8 mouse cellular contexts compared by ENCODE assay signal in genomic region chr3:19956885-19957284, GRCm38 (mm10). TPM values are rescaled to one million over a fixed set of nuclear protein-coding genes. Genes with fewer than 3 reads are reported as not detected.
DNase-seq lines count a peak whose midpoint lies in the region; ATAC-seq and TF ChIP-seq lines count a peak whose summit lies in the region.

Gene Cp (plus strand): TSS chr3:19957054.

- ATAC-seq in lung, embryonic 14.5 days (ENCODE audit: insufficient read depth), result no peak
- ATAC-seq in neural tube, embryonic 12.5 days (ENCODE audit: low FRiP score, low read depth), result 0 out of 2 replicates have a peak, but pooled peaks have one; percentile 58
- no peak for ATAC-seq in forebrain, embryonic 11.5 days (replicated peaks; ENCODE audit: low FRiP score)

- DNase-seq in lung, embryonic 14.5 days, result peak; percentile 41
- no peak for DNase-seq in lung, postnatal 4 days
- DNase-seq in brain, embryonic 14.5 days (ENCODE audit: low read depth), result peak; percentile 62
- peak; percentile 23 for DNase-seq in heart, postnatal 4 days
- DNase-seq in cerebellum, postnatal 4 days (ENCODE audit: low spot score in 2 of 2), result no peak
- DNase-seq in urinary bladder, postnatal 14 days (ENCODE audit: low spot score), result no peak
- no peak for DNase-seq in forebrain, embryonic 11.5 days (ENCODE audit: low spot score)

- no peaks in the 10 kb centered on the region for H3K27me3 ChIP-seq in lung, embryonic 14.5 days (ENCODE audit: insufficient read depth, low read length)
- no peaks in the 10 kb centered on the region for H3K27me3 ChIP-seq in neural tube, embryonic 12.5 days (replicated peaks)
- no peaks in the 10 kb centered on the region for H3K27me3 ChIP-seq in forebrain, embryonic 11.5 days (ENCODE audit: control insufficient read depth, insufficient read depth, low read length)

- no peak within 1 kb of the TSS for H3K9ac ChIP-seq in lung, embryonic 14.5 days
- H3K9ac ChIP-seq in neural tube, embryonic 12.5 days, result no peak within 1 kb of the TSS
- H3K9ac ChIP-seq in forebrain, embryonic 11.5 days (ENCODE audit: low read length), result no peak within 1 kb of the TSS

- no peak for TF ChIP-seq POLR2A in brain, embryonic 14.5 days (IDR thresholded peaks at IDR 0.05; ENCODE audit: borderline replicate concordance, extremely low read depth, insufficient read depth, insufficient read length, poor library complexity, severe bottlenecking)

- TF ChIP-seq CTCF in lung, embryonic 14.5 days (IDR thresholded peaks at IDR 0.05; ENCODE audit: low read depth), result no peak
- no peak for TF ChIP-seq CTCF in brain, embryonic 14.5 days (IDR thresholded peaks at IDR 0.05; ENCODE audit: borderline replicate concordance, extremely low read depth, insufficient read depth, insufficient read length)

- H3K4me2 ChIP-seq in lung, embryonic 14.5 days, result no peak within 1 kb of the TSS
- H3K4me2 ChIP-seq in neural tube, embryonic 12.5 days (replicated peaks), result no peak within 1 kb of the TSS
- H3K4me2 ChIP-seq in forebrain, embryonic 11.5 days (ENCODE audit: low read depth, low read length, severe bottlenecking), result no peak within 1 kb of the TSS

- no peak within 1 kb of the TSS for H3K4me3 ChIP-seq in lung, embryonic 14.5 days (ENCODE audit: low read depth, low read length)
- no peak within 1 kb of the TSS for H3K4me3 ChIP-seq in neural tube, embryonic 12.5 days
- H3K4me3 ChIP-seq in forebrain, embryonic 11.5 days (ENCODE audit: low read depth, low read length), result no peak within 1 kb of the TSS

- 31% methylated on average over 5 of the region's 5 CpGs for WGBS in lung, embryonic 14.5 days
- WGBS in neural tube, embryonic 12.5 days, result 27% methylated on average over 5 of the region's 5 CpGs
- 25% methylated on average over 5 of the region's 5 CpGs for WGBS in forebrain, embryonic 11.5 days

- H3K9me3 ChIP-seq in lung, embryonic 14.5 days (ENCODE audit: low read depth, low read length), result no peaks in the 10 kb centered on the region
- no peaks in the 10 kb centered on the region for H3K9me3 ChIP-seq in neural tube, embryonic 12.5 days
- H3K9me3 ChIP-seq in forebrain, embryonic 11.5 days (ENCODE audit: control insufficient read depth, low read length), result no peaks in the 10 kb centered on the region

- H3K36me3 ChIP-seq in lung, embryonic 14.5 days (ENCODE audit: insufficient read depth), result no peaks in the 10 kb centered on the region
- no peaks in the 10 kb centered on the region for H3K36me3 ChIP-seq in neural tube, embryonic 12.5 days
- no peaks in the 10 kb centered on the region for H3K36me3 ChIP-seq in forebrain, embryonic 11.5 days (ENCODE audit: control insufficient read depth, insufficient read depth, low read length)

- 0 out of 2 replicates have a peak, but pooled peaks cover 3% of the 10 kb centered on the region for H3K4me1 ChIP-seq in lung, embryonic 14.5 days (ENCODE audit: insufficient read depth)
- H3K4me1 ChIP-seq in neural tube, embryonic 12.5 days, result peaks cover 8% of the 10 kb centered on the region; the same call in 1 of the 2 replicates
- H3K4me1 ChIP-seq in forebrain, embryonic 11.5 days (replicated peaks; ENCODE audit: control insufficient read depth, insufficient read depth, low read length), result peaks cover 4% of the 10 kb centered on the region; the same call in 1 of the 2 replicates

- H3K27ac ChIP-seq in lung, embryonic 14.5 days (ENCODE audit: low read depth), result peak within 1 kb of the TSS; percentile 48; the same call in 1 of the 2 replicates
- no peak within 1 kb of the TSS for H3K27ac ChIP-seq in neural tube, embryonic 12.5 days
- no peak within 1 kb of the TSS for H3K27ac ChIP-seq in forebrain, embryonic 11.5 days (ENCODE audit: low read depth, low read length)

RNA-seq across cellular contexts. Expression of gene Cp, which starts in this region (rescaled TPM):
- 0.89 and 1.1 TPM in 2 replicates for polyA plus RNA-seq in lung, embryonic 14.5 days (2014; fragmentation: Nextera tagmentation; extraction: Ambion mirVana)
- polyA plus RNA-seq in brain, embryonic 14.5 days (2012; rRNA removed), result 3.3 and 9.3 TPM in 2 replicates
- total RNA-seq in heart, postnatal 4 days (2021), result 10 to 100 TPM in 1 of 2 experiments, 1 to 10 TPM in 1; 9.6 to 10.4 TPM
- 3.1 and 3.8 TPM in 2 replicates for polyA plus RNA-seq in neural tube, embryonic 12.5 days (2016; fragmentation: Nextera tagmentation; extraction: Ambion mirVana)
- 4.2 and 4.7 TPM in 2 replicates for polyA plus RNA-seq in forebrain, embryonic 11.5 days (2014; fragmentation: Nextera tagmentation; extraction: Ambion mirVana)

Comparison
In these comparisons a context has a peak if more than half of its experiments do, and no peak if none do; other contexts are left out.
1. DNase-seq: peak in lung, embryonic 14.5 days (single experiment), brain, embryonic 14.5 days (single experiment) and heart, postnatal 4 days (single experiment); none in lung, postnatal 4 days (0 of 2), cerebellum, postnatal 4 days (0 of 2), urinary bladder, postnatal 14 days (single experiment) and forebrain, embryonic 11.5 days (single experiment).